Mouse (Mus musculus) heart, embryonic 12.5 days (tissue): ENCODE measurements at regions not wholly inside any gene's neighbourhood (a gene's known extent, or its start where the extent isn't known, plus 50 kb on each side); places are given as distances from the start of the nearest gene placed in this dataset.
"Not testable (repeated sequence)": the region's sequence is repeated elsewhere in the genome, so short reads cannot be mapped to it uniquely, and the experiment has no call there.

Experiments
- ATAC-seq: fragments of 200-750 bp; cut with Nextera tagmentation; 2 replicates; pipeline ENCODE4 v1.8.0; 2017; ENCODE audit warnings: moderate TSS enrichment, moderate library complexity; ENCODE audit not compliant: insufficient number of reproducible peaks, low FRiP score
- H3K27ac ChIP-seq: fragments of 300-500 bp; sonication (generic); 2 replicates; pipeline ENCODE4 v1.5.1; 2016; ENCODE audit warnings: mild to moderate bottlenecking, moderate library complexity; ENCODE audit not compliant: poor library complexity, severe bottlenecking
- H3K27me3 ChIP-seq: fragments of 300-500 bp; sonication (generic); replicated peaks from 2 replicates; pipeline ENCODE4 v1.6.1; 2016; ENCODE audit warnings: mild to moderate bottlenecking, moderate library complexity
- H3K36me3 ChIP-seq: fragments of 300-500 bp; sonication (generic); 2 replicates; pipeline ENCODE4 v1.6.1; 2016; ENCODE audit warnings: mild to moderate bottlenecking, moderate library complexity
- H3K4me1 ChIP-seq: fragments of 300-500 bp; sonication (generic); replicated peaks from 2 replicates; pipeline ENCODE4 v1.6.1; 2016; ENCODE audit warnings: mild to moderate bottlenecking
- H3K4me2 ChIP-seq: fragments of 300-500 bp; sonication (generic); 2 replicates; pipeline ENCODE4 v1.6.1; 2016; ENCODE audit warnings: mild to moderate bottlenecking, moderate library complexity
- H3K4me3 ChIP-seq: fragments of 300-500 bp; sonication (generic); 2 replicates; pipeline ENCODE4 v1.5.1; 2016; ENCODE audit warnings: mild to moderate bottlenecking
- H3K9ac ChIP-seq: fragments of 300-500 bp; sonication (generic); 2 replicates; pipeline ENCODE4 v1.6.1; 2016; ENCODE audit warnings: mild to moderate bottlenecking, moderate library complexity
- H3K9me3 ChIP-seq: fragments of 300-500 bp; sonication (generic); replicated peaks from 2 replicates; pipeline ENCODE4 v1.6.1; 2016; ENCODE audit warnings: mild to moderate bottlenecking, moderate library complexity
- WGBS: fragments of 180-500 bp; shearing (Covaris S2); methylation state at CpG from one replicate; pipeline ENCODE4 v1.1.7; 2016; 5-methylcytosine and 5-hydroxymethylcytosine counted together

- not testable (repeated sequence) for H3K27me3 ChIP-seq, ATAC-seq, H3K9me3 ChIP-seq, H3K9ac ChIP-seq, H3K36me3 ChIP-seq, H3K4me2 ChIP-seq, H3K27ac ChIP-seq, H3K4me3 ChIP-seq, H3K4me1 ChIP-seq
- 79% methylated on average over 9 of the region's 9 CpGs for WGBS
These were observed 495.4 kb upstream of the Chrm3 start for GRCm38 (mm10) chr13:10855947-10856561.

GRCm38 (mm10) chr13:10845212-10845611 lies 484.6 kb upstream of the Chrm3 start:
- no peak overlapping the region for H3K4me2 ChIP-seq
- H3K4me1 ChIP-seq = no peaks in the 10 kb centered on the region
- H3K4me3 ChIP-seq = no peak overlapping the region
- no peaks in the 10 kb centered on the region for H3K9me3 ChIP-seq
- 83% methylated on average over 5 of the region's 5 CpGs for WGBS
- H3K27me3 ChIP-seq = no peaks in the 10 kb centered on the region
- no peak overlapping the region for H3K27ac ChIP-seq
- ATAC-seq = no peak
- no peaks in the 10 kb centered on the region for H3K36me3 ChIP-seq
- H3K9ac ChIP-seq = no peak overlapping the region

- H3K4me2 ChIP-seq = no peak overlapping the region
- 72% methylated on average over 3 of the region's 3 CpGs for WGBS
- ATAC-seq = no peak
- H3K9me3 ChIP-seq = no peaks in the 10 kb centered on the region
- no peaks in the 10 kb centered on the region for H3K4me1 ChIP-seq
- H3K27ac ChIP-seq = no peak overlapping the region
- H3K27me3 ChIP-seq = no peaks in the 10 kb centered on the region
- no peak overlapping the region for H3K9ac ChIP-seq
- H3K4me3 ChIP-seq = no peak overlapping the region
- H3K36me3 ChIP-seq = no peaks in the 10 kb centered on the region
These were observed 438.8 kb upstream of the Chrm3 start for GRCm38 (mm10) chr13:10799351-10799913.
